Mouse (Mus musculus): Measurements from ENCODE around the gene Gm9945. TPM values are rescaled to one million over a fixed set of nuclear protein-coding genes. Genes with fewer than 3 reads are reported as not detected.

The Gm9945 gene
- polyA plus RNA-seq (2014; fragmentation: Illumina TruSeq; extraction: RNeasy Lipid Tissue Mini Kit (QIAGEN cat#74804); ENCODE audit: low replicate concordance), result not detected

DNA sequence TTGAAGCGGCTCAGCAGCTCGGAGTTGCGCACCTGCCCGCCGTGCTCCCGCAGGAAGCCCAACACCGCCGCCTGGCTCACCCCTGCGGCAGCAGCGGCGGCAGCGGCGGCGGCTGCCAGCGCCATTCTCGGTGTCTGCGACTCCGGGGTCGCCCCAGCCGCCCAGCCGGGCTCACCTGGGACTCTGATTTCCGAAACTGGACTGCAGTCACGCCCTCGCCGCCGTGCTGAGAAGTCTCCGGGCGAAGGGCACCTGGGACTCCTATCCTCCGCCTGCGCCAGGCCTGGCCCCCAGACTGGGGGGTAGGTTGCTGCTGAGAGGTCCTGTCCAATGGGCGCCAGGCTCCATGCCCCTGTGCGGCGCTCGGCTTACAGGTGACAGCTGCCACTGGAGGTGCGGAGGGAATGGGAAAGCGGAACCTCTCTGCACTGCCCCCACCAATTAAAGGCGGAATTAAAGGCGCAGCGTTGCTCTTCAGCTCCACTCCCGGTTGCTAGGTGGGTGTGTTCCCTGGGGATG is at the start of gene Gm9945, which contains the start of gene Sowaha:
Gene Gm9945, plus strand, starts transcription at position 384 of the 519 bp plus-strand sequence.
Gene Sowaha, minus strand, starts transcription at position 492 of the 519 bp plus-strand sequence.

DNA sequence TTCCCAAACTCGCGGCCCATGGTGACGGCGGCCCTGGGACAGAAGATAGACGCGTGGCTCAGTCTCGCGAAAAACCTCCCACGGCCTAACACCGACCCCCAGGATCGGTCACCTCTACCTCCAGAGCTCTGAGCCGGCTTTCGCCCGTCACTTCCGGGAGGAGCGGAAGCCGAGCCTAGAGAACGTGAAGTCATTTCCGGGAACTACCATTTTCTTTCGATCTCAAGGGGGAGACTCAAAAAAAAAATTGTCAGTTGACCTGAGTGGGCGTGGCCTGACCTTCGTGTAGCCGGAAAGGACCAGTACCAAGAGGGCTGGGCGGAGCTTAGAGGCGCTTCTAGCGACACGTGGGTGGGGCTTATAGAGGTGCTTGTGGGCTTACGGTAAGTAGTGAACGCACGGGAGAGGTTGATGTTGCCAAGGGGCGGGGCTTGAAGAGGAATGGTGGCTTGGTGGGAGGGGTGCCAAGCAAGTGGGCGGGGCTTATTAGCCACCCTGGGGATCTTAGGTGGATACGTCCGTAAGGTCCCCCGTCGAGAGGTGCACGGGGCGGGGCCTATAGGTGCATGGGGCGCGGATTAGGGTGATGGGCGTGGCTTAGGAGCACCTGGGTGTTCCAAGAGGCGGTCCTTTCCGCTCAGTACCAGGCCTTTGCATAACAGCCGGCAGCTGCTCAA is 49.2 kb upstream of the Gm9945 start, which contains the start of the genes Uqcrq and Gdf9:
Gene Uqcrq, minus strand, starts transcription at position 162 of the 677 bp plus-strand sequence.
Gene Gdf9, plus strand, starts transcription at position 354 of the 677 bp plus-strand sequence.

DNA sequence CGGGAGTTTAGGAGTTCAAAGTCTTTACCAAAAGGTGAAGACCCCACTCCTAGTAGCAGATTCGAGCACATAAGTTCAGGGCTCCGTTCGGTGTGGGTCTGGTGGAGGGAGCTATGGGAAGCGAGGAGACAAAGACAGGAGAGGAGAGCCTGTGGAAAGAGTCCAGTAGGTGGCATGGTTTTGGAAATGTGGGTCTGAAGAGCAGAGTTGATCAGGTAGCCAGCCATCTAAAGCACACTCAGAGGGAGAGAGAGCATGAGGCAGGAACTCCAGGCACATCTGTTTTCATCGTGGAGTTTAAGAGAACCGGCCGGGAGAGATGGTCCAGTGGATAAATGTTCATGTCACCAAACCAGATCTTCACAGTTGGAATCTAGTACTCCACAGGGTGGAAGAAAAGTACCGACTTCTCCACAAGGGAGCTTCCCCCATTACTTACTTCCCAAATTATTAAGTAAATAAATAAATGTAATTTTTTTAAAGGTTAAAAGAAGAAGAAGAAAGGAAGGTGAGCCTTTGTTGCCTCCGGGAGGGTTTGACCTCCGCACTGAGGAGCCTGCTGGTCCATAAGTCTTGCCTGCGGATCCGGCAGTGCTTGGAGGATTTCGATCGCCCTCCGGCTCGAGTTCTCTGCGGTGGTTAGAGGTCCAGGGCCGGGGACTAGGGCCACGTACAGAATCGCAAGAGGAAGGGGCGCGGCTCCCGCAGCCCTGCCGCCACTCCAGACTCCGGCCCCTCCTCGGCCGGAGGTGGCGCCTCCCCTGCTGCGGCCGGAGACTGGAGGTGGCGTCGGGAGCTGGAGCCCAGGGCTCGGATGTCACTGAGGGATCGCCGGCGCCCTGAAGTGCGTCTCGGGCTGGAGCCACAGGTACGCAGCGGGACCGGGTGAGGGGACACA is 23.2 kb upstream of the Gm9945 start, which contains the start of the genes Gm10447 and Shroom1:
Gene Gm10447, minus strand, starts transcription at position 637 of the 898 bp plus-strand sequence.
Gene Shroom1, plus strand, starts transcription at position 732 of the 898 bp plus-strand sequence.

DNA sequence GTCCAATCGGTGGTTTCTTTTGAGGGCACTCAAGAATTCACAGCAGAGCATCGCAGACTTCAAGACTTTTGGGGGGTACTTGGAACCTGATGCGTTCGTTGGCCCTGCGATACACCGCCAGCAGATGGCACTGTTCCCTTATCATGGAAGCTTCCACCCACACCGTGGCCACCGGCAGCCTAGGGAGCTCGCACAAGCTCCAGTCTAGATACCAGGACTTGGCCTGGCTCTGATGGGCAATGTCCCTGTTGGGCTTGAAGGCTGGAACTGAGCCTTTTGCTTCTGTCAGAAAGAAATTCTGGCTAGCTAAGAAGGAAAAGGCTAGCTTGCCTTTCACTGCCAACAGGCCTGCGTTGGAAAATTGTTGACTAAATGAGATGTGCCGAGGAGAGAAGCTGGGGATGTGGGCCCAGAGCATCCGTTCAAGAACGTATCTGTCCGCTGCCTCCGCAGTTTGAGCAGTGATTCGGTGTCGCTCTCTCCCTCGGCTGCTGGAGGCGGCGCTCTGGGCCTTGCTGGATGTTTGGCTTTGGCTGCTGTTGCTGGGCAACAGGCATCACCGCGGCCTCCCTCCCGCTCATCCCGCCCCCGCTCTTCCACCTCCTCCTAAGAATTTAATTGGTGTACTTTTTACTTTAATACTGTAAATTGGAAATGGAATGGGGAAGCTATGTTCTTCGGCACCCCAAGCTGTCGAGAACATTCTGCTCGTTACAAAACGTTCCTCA is 9.8 kb upstream of the Gm9945 start, which contains the start of gene Gm9837:
Gene Gm9837, minus strand, starts transcription at position 512 of the 728 bp plus-strand sequence.

DNA sequence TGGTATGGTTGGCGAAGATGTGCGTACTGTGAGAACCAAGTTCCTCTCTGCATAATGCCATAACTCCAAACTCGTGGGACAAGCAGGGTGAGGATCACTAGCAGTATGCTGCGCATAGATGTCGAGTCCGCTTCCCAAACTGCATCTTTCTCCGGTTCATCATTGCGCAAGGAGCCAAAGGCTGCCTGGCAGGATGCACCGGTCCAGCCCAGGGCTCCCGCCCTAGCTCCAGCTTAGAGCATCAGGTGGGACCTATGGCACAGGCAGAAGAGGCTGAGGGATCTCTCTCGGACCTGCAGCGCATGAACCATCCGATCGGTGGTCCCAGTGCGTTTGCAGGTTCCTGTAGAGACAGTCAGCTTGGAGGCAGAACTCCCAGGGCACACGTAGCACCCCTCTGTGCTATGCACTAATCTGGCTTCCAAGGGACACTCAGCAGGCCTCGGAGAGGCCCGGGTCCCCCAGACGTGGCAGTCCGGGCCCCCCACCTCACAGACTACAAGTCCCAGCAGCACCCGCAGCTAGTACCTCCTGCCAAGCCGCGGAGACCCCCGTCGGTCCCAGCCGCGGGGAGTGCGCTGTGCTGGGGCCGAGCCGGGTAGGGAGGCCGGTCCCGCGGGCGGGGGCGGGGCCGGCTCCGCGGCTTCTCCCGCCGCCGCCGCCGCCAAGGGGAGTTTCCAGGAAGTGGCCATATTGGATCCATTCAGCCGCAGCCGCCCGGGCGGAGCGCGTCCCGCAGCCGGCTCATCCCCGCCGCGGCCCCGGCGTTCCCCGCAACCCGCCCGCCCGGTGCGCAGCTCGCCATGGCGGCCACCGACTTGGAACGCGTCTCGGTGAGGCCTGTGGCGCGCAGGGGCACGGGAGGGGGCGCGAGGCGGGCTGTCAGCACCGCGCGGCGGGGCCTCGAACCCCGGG is 39.5 kb downstream of the Gm9945 start, which contains the start of gene Sept8:
Gene Sept8, plus strand, starts transcription at position 51 of the 915 bp plus-strand sequence.

Other genes with a start within 250 kb of the Gm9945 start
- 506 TPM for gene Hspa4, start 179.7 kb upstream of the Gm9945 start, polyA plus RNA-seq (2014; fragmentation: Illumina TruSeq; extraction: RNeasy Lipid Tissue Mini Kit (QIAGEN cat#74804); ENCODE audit: low replicate concordance)
- 19.8 TPM for gene Zcchc10, start 155.5 kb upstream of the Gm9945 start, polyA plus RNA-seq (2014; fragmentation: Illumina TruSeq; extraction: RNeasy Lipid Tissue Mini Kit (QIAGEN cat#74804); ENCODE audit: low replicate concordance)
- 123 TPM for gene Aff4, start 129.3 kb upstream of the Gm9945 start, polyA plus RNA-seq (2014; fragmentation: Illumina TruSeq; extraction: RNeasy Lipid Tissue Mini Kit (QIAGEN cat#74804); ENCODE audit: low replicate concordance)
- 235 TPM for gene Leap2, start 57.0 kb upstream of the Gm9945 start, polyA plus RNA-seq (2014; fragmentation: Illumina TruSeq; extraction: RNeasy Lipid Tissue Mini Kit (QIAGEN cat#74804); ENCODE audit: low replicate concordance)
- 14.6 TPM for gene Uqcrq, start 49.3 kb upstream of the Gm9945 start, polyA plus RNA-seq (2014; fragmentation: Illumina TruSeq; extraction: RNeasy Lipid Tissue Mini Kit (QIAGEN cat#74804); ENCODE audit: low replicate concordance)
- not detected for gene Gdf9, start 49.1 kb upstream of the Gm9945 start, polyA plus RNA-seq (2014; fragmentation: Illumina TruSeq; extraction: RNeasy Lipid Tissue Mini Kit (QIAGEN cat#74804); ENCODE audit: low replicate concordance)
- not detected for gene Gm10447, start 23.1 kb upstream of the Gm9945 start, polyA plus RNA-seq (2014; fragmentation: Illumina TruSeq; extraction: RNeasy Lipid Tissue Mini Kit (QIAGEN cat#74804); ENCODE audit: low replicate concordance)
- 0.19 TPM for gene Shroom1, start 23.0 kb upstream of the Gm9945 start, polyA plus RNA-seq (2014; fragmentation: Illumina TruSeq; extraction: RNeasy Lipid Tissue Mini Kit (QIAGEN cat#74804); ENCODE audit: low replicate concordance)
- not detected for gene Gm9837, start 9.7 kb upstream of the Gm9945 start, polyA plus RNA-seq (2014; fragmentation: Illumina TruSeq; extraction: RNeasy Lipid Tissue Mini Kit (QIAGEN cat#74804); ENCODE audit: low replicate concordance)
- 22.2 TPM for gene Sowaha, start 108 bp downstream of the Gm9945 start, polyA plus RNA-seq (2014; fragmentation: Illumina TruSeq; extraction: RNeasy Lipid Tissue Mini Kit (QIAGEN cat#74804); ENCODE audit: low replicate concordance)
- gene Sept8, start 39.1 kb downstream of the Gm9945 start, polyA plus RNA-seq (2014; fragmentation: Illumina TruSeq; extraction: RNeasy Lipid Tissue Mini Kit (QIAGEN cat#74804); ENCODE audit: low replicate concordance), result 5.9 TPM
- gene Kif3a, start 87.2 kb downstream of the Gm9945 start, polyA plus RNA-seq (2014; fragmentation: Illumina TruSeq; extraction: RNeasy Lipid Tissue Mini Kit (QIAGEN cat#74804); ENCODE audit: low replicate concordance), result 3.8 TPM
- not detected for gene Il4, start 138.5 kb downstream of the Gm9945 start, polyA plus RNA-seq (2014; fragmentation: Illumina TruSeq; extraction: RNeasy Lipid Tissue Mini Kit (QIAGEN cat#74804); ENCODE audit: low replicate concordance)
- gene Il13, start 154.5 kb downstream of the Gm9945 start, polyA plus RNA-seq (2014; fragmentation: Illumina TruSeq; extraction: RNeasy Lipid Tissue Mini Kit (QIAGEN cat#74804); ENCODE audit: low replicate concordance), result not detected
- 21.9 TPM for gene Rad50, start 227.2 kb downstream of the Gm9945 start, polyA plus RNA-seq (2014; fragmentation: Illumina TruSeq; extraction: RNeasy Lipid Tissue Mini Kit (QIAGEN cat#74804); ENCODE audit: low replicate concordance)
- gene Il5, start 240.6 kb downstream of the Gm9945 start, polyA plus RNA-seq (2014; fragmentation: Illumina TruSeq; extraction: RNeasy Lipid Tissue Mini Kit (QIAGEN cat#74804); ENCODE audit: low replicate concordance), result not detected

Data from small intestine, adult 10 weeks (tissue).